Mouse (Mus musculus) heart, postnatal 0 days (tissue): Measurements from ENCODE around the gene Srgn.

ENCODE experiments used
- CTCF ChIP-seq: IDR thresholded peaks from 2 replicates; pipeline ENCODE4 v1.5.1; 2016; ENCODE audit warnings: antibody characterized with exemption, control low read depth, low read depth
- EP300 ChIP-seq: IDR thresholded peaks from 2 replicates; pipeline ENCODE4 v1.6.1; 2016; ENCODE audit warnings: antibody characterized with exemption, low read depth

DNA sequence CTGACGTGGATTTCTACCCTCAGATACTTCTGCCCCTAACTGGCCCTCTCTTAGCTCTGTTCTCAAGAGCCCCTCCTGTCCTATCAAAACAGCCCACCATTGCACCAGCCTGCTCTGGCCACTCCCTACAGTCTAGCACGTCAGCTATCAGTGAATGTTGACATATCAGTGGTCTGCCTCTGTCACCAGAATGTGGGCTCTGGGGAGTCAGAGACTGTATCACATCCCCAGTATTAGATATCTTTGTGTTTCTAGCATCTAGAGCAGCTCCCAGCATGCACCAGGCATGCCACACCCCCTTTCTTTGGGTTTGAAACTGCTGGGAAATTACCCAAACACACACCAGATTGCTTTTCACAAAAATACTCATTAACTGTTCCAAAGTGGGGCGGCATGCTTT lies 13.5 kb upstream of the Srgn start:
- TF ChIP-seq CTCF (no peak), EP300 (no peak)
